Mouse (Mus musculus) ES-Bruce4 (cell line): Measurements from ENCODE around the gene Tmem168. TPM values are rescaled to one million over a fixed set of nuclear protein-coding genes. Genes with fewer than 3 reads are reported as not detected.

ENCODE experiments used
- H3K27ac ChIP-seq: 2 replicates; pipeline ENCODE4 v1.5.1; 2012; ENCODE audit warnings: low read length, inconsistent platforms; ENCODE audit not compliant: insufficient read depth
- H3K27me3 ChIP-seq: 2 replicates; pipeline ENCODE4 v1.6.1; 2012; ENCODE audit warnings: mild to moderate bottlenecking, low read length, inconsistent platforms; ENCODE audit not compliant: control insufficient read depth, poor library complexity, insufficient read depth, severe bottlenecking
- H3K36me3 ChIP-seq: 2 replicates; pipeline ENCODE4 v1.6.1; 2012; ENCODE audit warnings: inconsistent platforms, mild to moderate bottlenecking, low read length, moderate library complexity; ENCODE audit not compliant: control insufficient read depth, poor library complexity, insufficient read depth, severe bottlenecking
- H3K4me1 ChIP-seq: one replicate; pipeline ENCODE4 v1.8.1; 2011; ENCODE audit warnings: low read length; ENCODE audit not compliant: control insufficient read depth, insufficient read depth
- H3K4me3 ChIP-seq: 2 replicates; pipeline ENCODE4 v1.5.1; 2011; ENCODE audit warnings: low read depth, mild to moderate bottlenecking, low read length
- H3K9ac ChIP-seq: 2 replicates; pipeline ENCODE4 v1.6.1; 2012; ENCODE audit warnings: low read depth, mild to moderate bottlenecking, inconsistent platforms; ENCODE audit not compliant: poor library complexity, severe bottlenecking
- H3K9me3 ChIP-seq: replicated peaks from 2 replicates; pipeline ENCODE4 v1.6.1; 2012; ENCODE audit warnings: mild to moderate bottlenecking, low read length, inconsistent platforms; ENCODE audit not compliant: control insufficient read depth, poor library complexity, insufficient read depth, severe bottlenecking
- CTCF ChIP-seq: IDR thresholded peaks from one replicate; pipeline ENCODE4 v1.8.1; 2011; ENCODE audit warnings: low read depth, low read length
- EP300 ChIP-seq: IDR thresholded peaks from 2 replicates; pipeline ENCODE4 v1.6.1; 2011; ENCODE audit warnings: low read depth, low read length; ENCODE audit not compliant: insufficient read depth
- POLR2A ChIP-seq: IDR thresholded peaks from one replicate; pipeline ENCODE4 v1.8.1; 2011; ENCODE audit warnings: low read length; ENCODE audit not compliant: insufficient read depth
- polyA plus RNA-seq: library from polyadenylated mRNA; stranded (reverse); fragments of >200 nt; gene quantifications from 2 replicates; pipeline ENCODE4 v1.2.4, GENCODE M21; 2011; ENCODE audit warnings: low read depth; ENCODE audit not compliant: missing spikeins, insufficient read depth, insufficient read length

Gene Tmem168
- polyA plus RNA-seq, 1 experiment, result 28.3 TPM

- Histone ChIP-seq H3K4me3 (no peak overlapping the region), H3K27ac (no peak overlapping the region), H3K9ac (no peak overlapping the region), H3K27me3 (no peaks in the 10 kb centered on the region), H3K36me3 (no peaks in the 10 kb centered on the region), H3K4me1 (no peaks in the 10 kb centered on the region), H3K9me3 (no peaks in the 10 kb centered on the region)
- no peak for TF ChIP-seq EP300
- no peak for TF ChIP-seq POLR2A
- no peak for TF ChIP-seq CTCF
Observed at GRCm38 (mm10) chr6:13565734-13566133, 42.2 kb downstream of the Tmem168 start.

- Histone ChIP-seq H3K27ac (no peak overlapping the region), H3K27me3 (no peaks in the 10 kb centered on the region), H3K36me3 (no peaks in the 10 kb centered on the region), H3K9ac (no peak overlapping the region), H3K9me3 (no peaks in the 10 kb centered on the region), H3K4me3 (no peak overlapping the region), H3K4me1 (no peaks in the 10 kb centered on the region)
- TF ChIP-seq POLR2A, result no peak
- no peak for TF ChIP-seq EP300
- TF ChIP-seq CTCF, result no peak
Observed at GRCm38 (mm10) chr6:13555266-13555665, 52.6 kb downstream of the Tmem168 start.

- H3K9me3 ChIP-seq, result no peaks in the 10 kb centered on the region
- TF ChIP-seq POLR2A (no peak), CTCF (no peak), EP300 (no peak)
Observed at GRCm38 (mm10) chr6:13541761-13542160, 66.1 kb downstream of the Tmem168 start.

GRCm38 (mm10) chr6:13537275-13537964 is 70.5 kb downstream of the Tmem168 start:
- no peak overlapping the region for H3K9ac ChIP-seq
- H3K27me3 ChIP-seq, result no peaks in the 10 kb centered on the region
- TF ChIP-seq EP300 (no peak), POLR2A (no peak), CTCF (no peak)
- H3K4me1 ChIP-seq, result no peaks in the 10 kb centered on the region
- H3K36me3 ChIP-seq, result no peaks in the 10 kb centered on the region
- H3K9me3 ChIP-seq, result peaks cover 20% of the 10 kb centered on the region
- no peak overlapping the region for H3K4me3 ChIP-seq
- H3K27ac ChIP-seq, result no peak overlapping the region

More at GRCm38 (mm10) chr6:13541761-13542160, 66.1 kb downstream of the Tmem168 start:
- Histone ChIP-seq H3K4me3 (no peak overlapping the region), H3K27me3 (no peaks in the 10 kb centered on the region), H3K9ac (no peak overlapping the region), H3K36me3 (no peaks in the 10 kb centered on the region), H3K27ac (no peak overlapping the region), H3K4me1 (no peaks in the 10 kb centered on the region)

Other genes starting within 250 kb of the Tmem168 start
- 18.4 and 21.0 TPM in 2 replicates for gene Bmt2, start 69.9 kb upstream of the Tmem168 start, polyA plus RNA-seq
- 1.0 and 1.3 TPM in 2 replicates for gene Gpr85, start 231.8 kb upstream of the Tmem168 start, polyA plus RNA-seq